Mouse (Mus musculus): Measurements from ENCODE around the gene Rps7.

The Rps7 gene

GRCm38 (mm10) chr12:28635535-28636476, at the start of gene Rps7:
TSS of gene Rps7 (minus strand) at chr12:28635953.
- DNase-seq (ENCODE audit: low spot score), result peak; percentile 88

GRCm38 (mm10) chr12:28684674-28685073, 48.9 kb upstream of the Rps7 start:
- no peak for DNase-seq (ENCODE audit: low spot score)

- no peak for DNase-seq (ENCODE audit: low spot score)
These were observed 40.1 kb upstream of the Rps7 start for GRCm38 (mm10) chr12:28675925-28676209.

GRCm38 (mm10) chr12:28675121-28675924, 39.6 kb upstream of the Rps7 start, which contains the start of gene Adi1:
TSS of gene Adi1 (plus strand) at chr12:28675231.
- DNase-seq (ENCODE audit: low spot score), result peak; percentile 73

- DNase-seq (ENCODE audit: low spot score), result no peak
These were observed 38.4 kb upstream of the Rps7 start for GRCm38 (mm10) chr12:28674038-28674720.

- no peak for DNase-seq (ENCODE audit: low spot score)
These were observed 31.5 kb upstream of the Rps7 start for GRCm38 (mm10) chr12:28667287-28667686.

GRCm38 (mm10) chr12:28666734-28667133, 31.0 kb upstream of the Rps7 start:
- no peak for DNase-seq (ENCODE audit: low spot score)

GRCm38 (mm10) chr12:28662628-28663027, 26.9 kb upstream of the Rps7 start:
- no peak for DNase-seq (ENCODE audit: low spot score)

GRCm38 (mm10) chr12:28649141-28650110, 13.7 kb upstream of the Rps7 start, which contains the start of gene Rnaseh1:
TSS of gene Rnaseh1 (plus strand) at chr12:28649602.
- peak; percentile 76 for DNase-seq (ENCODE audit: low spot score)

GRCm38 (mm10) chr12:28638778-28639177, 3.0 kb upstream of the Rps7 start:
- DNase-seq (ENCODE audit: low spot score), result no peak

- no peak for DNase-seq (ENCODE audit: low spot score)
These were observed 790 bp upstream of the Rps7 start for GRCm38 (mm10) chr12:28636543-28636942.

GRCm38 (mm10) chr12:28635058-28635534, 657 bp downstream of the Rps7 start:
- no peak for DNase-seq (ENCODE audit: low spot score)

- no peak for DNase-seq (ENCODE audit: low spot score)
These were observed 7.3 kb downstream of the Rps7 start for GRCm38 (mm10) chr12:28628436-28628835.

GRCm38 (mm10) chr12:28627092-28627491, 8.7 kb downstream of the Rps7 start:
- no peak for DNase-seq (ENCODE audit: low spot score)

- DNase-seq (ENCODE audit: low spot score), result no peak
These were observed 10.3 kb downstream of the Rps7 start for GRCm38 (mm10) chr12:28625407-28625806.

- no peak for DNase-seq (ENCODE audit: low spot score)
These were observed 11.5 kb downstream of the Rps7 start for GRCm38 (mm10) chr12:28624251-28624650.

GRCm38 (mm10) chr12:28623195-28623594, 12.6 kb downstream of the Rps7 start, which contains the start of gene Colec11:
TSS of gene Colec11 (minus strand) at chr12:28623377.
- DNase-seq (ENCODE audit: low spot score), result peak; percentile 11

- DNase-seq (ENCODE audit: low spot score), result no peak
These were observed 13.1 kb downstream of the Rps7 start for GRCm38 (mm10) chr12:28622641-28623040.

- DNase-seq (ENCODE audit: low spot score), result no peak
These were observed 13.6 kb downstream of the Rps7 start for GRCm38 (mm10) chr12:28622167-28622532.

GRCm38 (mm10) chr12:28621451-28622166, 14.1 kb downstream of the Rps7 start:
- no peak for DNase-seq (ENCODE audit: low spot score)

All from ovary, adult 18-20 months (tissue).